Mouse (Mus musculus) Muller cell, postnatal 12 days (primary cell): ENCODE results near the gene Ppm1a.

ENCODE experiments used
- DNase-seq: peaks from one replicate; pipeline ENCODE4 v3.0.0-alpha.2; 2015; ENCODE audit errors: inconsistent ontology term

Ppm1a gene

DNA sequence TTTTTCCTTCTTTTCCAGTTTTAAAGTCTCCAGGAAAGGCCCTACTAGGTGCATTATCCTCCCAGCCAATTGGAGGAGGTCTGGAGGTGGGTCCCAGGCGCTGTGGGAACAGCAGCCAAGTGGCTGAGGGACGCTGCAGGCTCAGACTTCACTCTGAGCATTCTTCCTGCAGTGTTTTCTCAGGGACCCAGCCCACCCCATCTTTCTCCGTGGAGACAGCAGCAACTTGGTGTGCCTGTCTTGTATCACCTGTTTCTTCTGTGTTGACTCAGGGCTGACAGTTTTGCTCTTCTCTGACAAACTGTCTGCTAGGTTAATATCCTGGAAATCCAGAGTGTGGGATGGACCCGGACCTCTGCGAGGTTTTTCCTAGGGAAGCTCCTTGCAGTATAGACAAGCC, 68.4 kb downstream of the Ppm1a start:
- no peak for DNase-seq

DNA sequence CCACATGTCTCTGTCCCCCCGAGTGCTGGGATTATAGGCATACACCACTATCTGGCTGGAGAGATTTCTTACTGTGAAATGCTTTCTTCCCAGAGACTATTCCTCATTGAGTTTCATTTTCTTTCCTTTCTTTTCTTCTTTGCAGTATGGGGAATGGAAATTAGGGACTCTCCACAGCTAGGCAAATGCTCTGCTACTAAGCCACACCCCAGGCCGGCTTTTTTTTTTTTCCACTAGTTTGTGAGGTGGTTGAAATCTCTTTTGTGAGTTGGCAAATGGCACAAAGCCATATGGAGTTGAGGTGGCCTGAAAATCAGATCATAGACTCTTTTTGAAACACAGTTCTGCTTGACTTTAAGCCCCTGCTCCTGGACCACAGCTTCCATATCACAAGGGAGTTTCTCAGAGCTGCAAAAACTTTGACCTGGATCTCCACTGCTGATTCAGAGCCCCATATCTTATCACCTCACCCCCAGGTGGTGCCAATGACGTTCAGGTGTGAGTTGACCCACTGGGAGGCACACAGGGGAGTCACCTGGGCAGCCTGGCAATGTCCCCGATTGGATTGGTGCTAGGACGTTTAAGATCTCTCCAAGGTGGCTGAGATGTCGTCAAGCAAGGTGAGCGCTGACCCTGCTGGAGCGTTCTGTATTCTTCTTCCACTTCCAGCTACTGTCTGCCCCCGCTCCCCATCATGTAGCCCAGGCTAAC, 71.7 kb downstream of the Ppm1a start:
- DNase-seq: no peak

DNA sequence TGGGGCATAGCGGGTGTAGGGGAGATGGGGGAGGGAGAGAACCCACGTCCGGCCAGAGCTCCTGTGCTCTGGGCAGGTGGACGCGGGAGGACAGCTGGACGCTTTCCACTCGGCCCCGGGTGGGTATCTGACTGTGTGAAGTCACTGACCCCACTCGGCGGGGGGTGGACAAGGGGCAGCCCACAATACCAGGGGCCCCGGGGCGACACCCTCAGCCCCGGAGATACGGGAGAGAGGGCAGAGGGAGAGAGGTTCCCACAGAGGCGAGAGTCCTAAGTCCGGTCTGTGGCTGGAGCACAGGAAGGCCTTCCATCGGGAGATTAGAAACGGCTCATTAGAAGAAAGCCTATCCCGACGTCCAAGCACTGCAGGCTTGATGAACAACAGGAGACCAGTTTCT, 72.5 kb downstream of the Ppm1a start:
- DNase-seq: no peak

DNA sequence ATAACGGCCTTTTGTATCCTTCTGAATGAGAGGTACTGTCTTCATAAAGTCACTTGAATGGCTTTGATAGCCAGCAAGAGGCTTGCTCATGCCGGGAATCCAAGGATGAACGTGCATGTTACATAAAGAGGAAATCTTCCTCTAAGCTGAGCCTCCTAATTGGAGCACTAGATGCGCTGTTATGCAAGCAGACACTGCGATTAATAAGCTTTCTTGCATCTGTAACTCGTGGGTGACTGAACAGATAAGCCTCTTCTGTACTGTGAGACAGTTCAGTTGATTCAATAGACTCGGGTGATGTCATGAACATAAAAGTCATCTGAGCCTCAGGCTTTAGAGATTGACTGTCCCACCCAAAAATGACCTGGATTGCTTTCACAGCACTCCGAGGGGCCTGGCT, 73.1 kb downstream of the Ppm1a start:
- peak; percentile 50 for DNase-seq

DNA sequence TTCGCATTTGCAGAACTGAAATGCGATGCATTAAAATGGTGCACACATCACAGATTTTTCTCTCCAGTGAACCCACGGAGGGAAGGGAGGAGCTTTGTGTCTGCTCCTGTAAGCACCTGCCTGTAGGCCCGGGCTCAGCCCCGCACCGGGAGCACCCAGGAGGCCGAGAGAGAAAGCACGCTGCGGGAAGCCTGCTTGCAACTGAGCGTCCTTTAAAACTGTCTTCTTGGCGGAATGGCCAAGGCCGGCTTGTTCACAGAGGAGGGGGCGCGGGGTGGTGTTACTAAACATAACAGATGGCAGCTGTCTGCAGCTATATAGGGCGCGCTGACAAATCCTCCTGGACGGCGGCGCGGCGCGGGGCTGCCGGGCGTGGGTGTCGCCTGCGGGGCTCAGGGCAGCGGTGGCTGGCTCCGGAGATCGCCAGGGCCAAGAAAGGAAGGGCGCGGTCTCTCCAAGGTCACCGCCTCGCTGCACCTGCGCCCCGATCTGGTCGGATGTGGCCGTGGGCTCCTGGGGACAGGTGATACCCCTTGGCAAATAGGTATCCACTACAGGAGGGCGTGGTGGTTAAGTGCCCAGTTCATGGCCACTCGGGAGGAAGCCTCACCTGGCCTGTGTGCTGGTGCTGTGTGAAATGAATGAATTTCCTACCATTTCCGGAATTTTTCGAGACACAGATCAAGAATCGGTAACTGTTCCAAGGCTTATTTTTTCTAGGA, 74.6 kb downstream of the Ppm1a start:
- DNase-seq: peak; percentile 63

DNA sequence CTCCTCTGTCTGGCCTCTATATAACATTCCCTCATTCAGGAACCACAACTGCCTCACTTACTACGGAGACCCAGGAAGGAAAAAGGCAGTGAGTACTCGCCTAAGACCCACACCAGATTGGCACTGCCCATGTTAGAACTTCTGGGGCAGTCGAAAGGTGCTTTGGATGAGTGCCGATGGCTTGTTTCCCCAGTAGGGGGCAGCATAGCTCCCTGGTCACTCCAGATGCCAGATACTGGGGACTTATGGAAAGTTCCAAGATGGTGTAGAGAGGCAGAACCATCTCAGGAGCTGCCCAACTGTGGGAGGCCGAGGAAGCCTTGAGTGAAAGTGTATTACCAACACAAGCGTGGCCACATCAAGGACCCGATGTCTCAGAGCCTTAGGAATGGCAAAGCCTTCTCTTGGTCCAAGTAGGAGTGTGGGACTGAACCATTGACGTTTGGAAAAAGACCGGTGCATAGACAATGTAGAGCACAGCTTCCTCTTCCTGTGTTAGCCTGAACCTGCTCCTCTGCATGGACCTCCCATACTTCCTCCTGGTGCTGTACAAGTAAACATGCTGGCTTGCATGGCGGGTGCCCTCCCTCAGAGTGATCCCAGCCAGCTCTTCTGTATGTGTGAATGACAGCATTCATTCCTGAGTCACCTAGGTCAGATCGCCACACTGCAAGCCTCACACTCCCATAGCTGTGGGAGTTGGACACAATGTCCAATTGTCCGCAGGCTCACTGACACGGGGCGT, 77.7 kb downstream of the Ppm1a start:
- DNase-seq: no peak

DNA sequence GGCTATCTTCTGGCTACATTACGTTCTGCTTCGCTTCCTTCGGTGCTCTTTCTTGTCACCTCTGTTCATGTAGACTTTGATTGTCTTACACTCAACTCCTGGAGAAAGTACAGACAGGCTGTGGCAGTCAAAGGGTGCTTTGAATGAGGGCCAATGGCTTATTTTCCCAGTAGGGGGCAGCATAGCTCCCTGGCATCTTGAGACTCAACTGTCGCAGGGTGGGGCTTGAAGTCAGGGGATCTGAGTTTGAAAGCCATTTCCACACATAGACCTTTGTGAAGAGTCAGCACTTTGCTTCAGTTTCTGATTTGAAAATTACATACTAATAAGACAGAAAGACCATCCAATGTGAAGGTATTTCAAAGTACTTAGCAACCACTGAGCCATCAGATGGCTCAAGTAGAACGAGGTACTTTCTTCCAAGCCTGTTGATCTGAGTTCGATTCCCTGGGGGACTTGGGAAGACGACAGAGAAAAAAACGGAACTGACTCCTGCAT, 78.3 kb downstream of the Ppm1a start:
- DNase-seq: no peak

DNA sequence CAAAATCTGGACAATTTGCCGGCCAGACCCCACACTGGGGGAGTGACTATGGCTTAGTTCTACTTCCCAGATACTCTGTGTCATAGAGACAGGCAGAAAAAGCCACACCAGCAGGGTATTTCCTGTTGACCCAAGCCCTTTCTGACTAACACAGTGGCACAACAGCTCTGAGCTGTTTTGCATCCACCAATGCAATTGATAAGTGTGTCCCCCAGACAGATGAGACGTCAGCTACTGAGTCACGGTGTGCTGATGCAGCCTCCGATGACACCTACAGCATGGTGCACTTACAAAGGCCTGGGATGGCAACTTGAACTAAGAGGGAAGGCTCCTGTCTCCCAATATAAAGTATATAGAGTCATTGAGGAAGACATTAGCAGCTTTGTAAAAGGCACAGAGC, 80.0 kb downstream of the Ppm1a start:
- DNase-seq: no peak

DNA sequence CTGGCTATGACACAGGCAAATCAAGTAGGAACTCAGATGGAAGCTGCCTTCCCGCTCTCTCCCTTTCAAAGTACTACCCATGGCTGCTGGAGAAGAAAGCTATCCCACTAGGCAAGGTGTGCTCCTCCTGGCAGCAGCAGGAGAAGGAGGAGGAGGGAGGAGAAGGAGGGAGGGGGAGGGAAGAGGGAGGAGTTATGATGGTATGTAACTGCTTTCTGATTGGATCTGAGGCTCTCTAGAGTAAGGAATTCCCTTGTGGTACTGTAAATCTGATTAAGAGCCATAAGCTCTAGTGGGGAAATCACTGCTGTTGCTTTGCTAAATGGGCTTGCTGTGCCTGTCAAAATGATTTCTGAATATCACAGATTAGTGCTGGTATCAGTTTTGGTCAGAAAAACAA, 84.2 kb downstream of the Ppm1a start:
- no peak for DNase-seq

DNA sequence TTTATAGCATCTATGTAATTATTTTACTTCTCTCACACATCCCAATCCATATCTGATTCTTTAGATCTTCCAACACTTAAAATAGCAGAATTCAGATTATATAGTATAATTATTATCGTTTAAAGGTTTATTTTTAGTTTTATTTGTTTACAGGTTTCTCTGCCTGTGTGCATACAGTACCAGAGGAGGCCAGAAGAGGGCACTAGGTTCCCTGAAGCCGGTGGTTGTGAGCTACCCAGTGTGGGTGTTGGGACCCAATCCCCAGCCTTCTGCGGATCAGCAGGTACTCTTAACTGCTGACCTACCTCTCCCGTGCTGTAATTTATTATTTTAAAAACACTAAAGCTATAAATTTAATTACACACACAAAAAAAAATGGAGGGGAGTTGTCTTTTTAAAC, 85.9 kb downstream of the Ppm1a start:
- DNase-seq: no peak

DNA sequence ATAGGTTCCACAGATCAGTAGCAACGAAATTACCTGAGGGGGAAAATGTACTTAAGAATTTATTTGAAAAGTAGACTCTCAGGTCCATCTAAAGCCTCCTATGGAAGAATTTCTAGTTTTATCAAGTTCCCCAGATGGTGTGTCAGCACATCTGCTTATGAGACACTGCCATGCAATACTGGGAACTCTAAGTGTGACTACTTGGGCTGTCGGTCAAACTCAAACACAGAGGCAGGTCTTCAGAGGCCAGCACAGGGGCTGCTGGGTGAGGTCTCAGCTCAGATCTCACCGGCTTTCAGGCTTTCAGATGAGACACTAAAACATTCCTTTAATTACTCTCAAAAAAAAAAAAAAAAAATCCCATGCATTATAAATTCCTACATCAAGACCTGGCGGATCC, 86.3 kb downstream of the Ppm1a start:
- DNase-seq: no peak

DNA sequence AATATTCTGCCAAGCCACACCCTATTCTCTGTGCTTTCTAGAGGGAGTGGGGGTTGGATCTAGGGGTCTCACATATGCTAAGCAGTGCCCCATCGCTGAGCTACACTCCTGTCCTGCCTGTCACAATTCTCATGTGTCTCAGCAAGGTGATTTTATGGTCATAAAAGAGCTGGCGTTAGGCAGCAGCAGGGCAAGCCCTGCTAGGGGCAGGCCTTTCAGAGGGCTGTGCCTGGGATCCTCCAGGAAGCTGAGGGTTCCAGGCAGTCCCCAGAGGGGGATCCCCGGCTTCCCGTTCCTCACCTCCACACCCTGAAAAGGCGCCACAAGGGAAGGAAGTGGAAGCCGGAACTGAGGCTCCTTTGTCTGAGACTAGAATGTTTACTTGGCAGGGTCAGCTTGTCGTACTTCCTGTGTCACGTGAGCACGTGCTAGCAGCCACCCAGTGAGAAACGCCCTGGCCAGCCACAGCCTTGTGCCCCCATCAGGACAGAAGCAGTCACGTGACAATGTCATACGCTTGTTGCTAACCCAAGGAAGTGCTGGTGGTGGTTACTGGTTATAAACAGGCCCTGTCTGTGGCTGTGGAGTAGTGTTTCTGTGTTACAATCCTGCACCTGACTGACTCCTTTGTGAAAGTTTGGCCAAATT, 86.8 kb downstream of the Ppm1a start:
- DNase-seq: peak; percentile 62

DNA sequence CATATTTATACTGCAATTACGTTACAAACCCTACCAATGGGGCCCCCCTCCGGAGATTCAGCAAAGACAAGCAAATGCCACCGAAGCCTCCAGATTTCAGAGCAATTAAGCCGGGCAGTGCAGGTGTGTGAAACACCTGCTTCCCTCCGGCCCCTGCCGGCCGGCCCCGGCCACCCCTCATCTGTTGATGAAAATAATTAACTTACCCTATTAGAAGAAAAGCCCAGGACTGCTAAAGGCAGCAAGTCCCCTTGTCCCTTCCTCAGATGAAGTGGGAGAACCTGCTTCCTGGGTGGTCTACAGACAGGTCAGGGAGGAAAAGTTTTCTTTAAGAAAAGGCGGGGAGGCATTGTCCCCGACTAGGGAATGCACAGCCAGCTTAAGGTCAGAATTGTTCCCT, 88.7 kb downstream of the Ppm1a start:
- DNase-seq: no peak

DNA sequence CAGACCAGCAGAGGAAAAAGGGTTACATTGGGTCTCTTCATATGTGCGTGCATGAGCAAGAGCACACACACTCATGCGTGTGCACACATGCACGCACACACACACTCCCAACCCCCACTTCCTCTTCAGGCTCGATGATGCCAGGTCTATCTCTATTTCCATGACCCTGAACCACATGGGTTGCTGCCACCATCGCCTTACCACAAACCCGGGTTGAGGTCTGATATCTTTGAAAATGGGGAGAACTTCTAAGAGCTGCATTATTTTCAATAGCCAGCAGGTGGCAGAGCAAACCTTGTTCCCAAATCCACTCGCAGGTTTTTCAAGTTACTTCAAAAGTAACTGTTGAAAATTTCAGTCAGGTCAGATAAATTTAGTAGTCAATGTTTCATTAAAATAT, 90.5 kb downstream of the Ppm1a start:
- DNase-seq: no peak
